Mouse (Mus musculus) ES-Bruce4 (cell line): Measurements from ENCODE around the gene Gskip. TPM values are rescaled to one million over a fixed set of nuclear protein-coding genes. Genes with fewer than 3 reads are reported as not detected.

Experiments
- H3K27ac ChIP-seq: 2 replicates; pipeline ENCODE4 v1.5.1; 2012; ENCODE audit warnings: low read length, inconsistent platforms; ENCODE audit not compliant: insufficient read depth
- H3K27me3 ChIP-seq: 2 replicates; pipeline ENCODE4 v1.6.1; 2012; ENCODE audit warnings: mild to moderate bottlenecking, low read length, inconsistent platforms; ENCODE audit not compliant: control insufficient read depth, poor library complexity, insufficient read depth, severe bottlenecking
- H3K36me3 ChIP-seq: 2 replicates; pipeline ENCODE4 v1.6.1; 2012; ENCODE audit warnings: inconsistent platforms, mild to moderate bottlenecking, low read length, moderate library complexity; ENCODE audit not compliant: control insufficient read depth, poor library complexity, insufficient read depth, severe bottlenecking
- H3K4me1 ChIP-seq: one replicate; pipeline ENCODE4 v1.8.1; 2011; ENCODE audit warnings: low read length; ENCODE audit not compliant: control insufficient read depth, insufficient read depth
- H3K4me3 ChIP-seq: 2 replicates; pipeline ENCODE4 v1.5.1; 2011; ENCODE audit warnings: low read depth, mild to moderate bottlenecking, low read length
- H3K9ac ChIP-seq: 2 replicates; pipeline ENCODE4 v1.6.1; 2012; ENCODE audit warnings: low read depth, mild to moderate bottlenecking, inconsistent platforms; ENCODE audit not compliant: poor library complexity, severe bottlenecking
- H3K9me3 ChIP-seq: replicated peaks from 2 replicates; pipeline ENCODE4 v1.6.1; 2012; ENCODE audit warnings: mild to moderate bottlenecking, low read length, inconsistent platforms; ENCODE audit not compliant: control insufficient read depth, poor library complexity, insufficient read depth, severe bottlenecking
- CTCF ChIP-seq: IDR thresholded peaks from one replicate; pipeline ENCODE4 v1.8.1; 2011; ENCODE audit warnings: low read depth, low read length
- EP300 ChIP-seq: IDR thresholded peaks from 2 replicates; pipeline ENCODE4 v1.6.1; 2011; ENCODE audit warnings: low read depth, low read length; ENCODE audit not compliant: insufficient read depth
- POLR2A ChIP-seq: IDR thresholded peaks from one replicate; pipeline ENCODE4 v1.8.1; 2011; ENCODE audit warnings: low read length; ENCODE audit not compliant: insufficient read depth
- polyA plus RNA-seq: library from polyadenylated mRNA; stranded (reverse); fragments of >200 nt; gene quantifications from 2 replicates; pipeline ENCODE4 v1.2.4, GENCODE M21; 2011; ENCODE audit warnings: low read depth; ENCODE audit not compliant: missing spikeins, insufficient read depth, insufficient read length

Gene Gskip
- polyA plus RNA-seq, 1 experiment = 8.1 TPM

DNA sequence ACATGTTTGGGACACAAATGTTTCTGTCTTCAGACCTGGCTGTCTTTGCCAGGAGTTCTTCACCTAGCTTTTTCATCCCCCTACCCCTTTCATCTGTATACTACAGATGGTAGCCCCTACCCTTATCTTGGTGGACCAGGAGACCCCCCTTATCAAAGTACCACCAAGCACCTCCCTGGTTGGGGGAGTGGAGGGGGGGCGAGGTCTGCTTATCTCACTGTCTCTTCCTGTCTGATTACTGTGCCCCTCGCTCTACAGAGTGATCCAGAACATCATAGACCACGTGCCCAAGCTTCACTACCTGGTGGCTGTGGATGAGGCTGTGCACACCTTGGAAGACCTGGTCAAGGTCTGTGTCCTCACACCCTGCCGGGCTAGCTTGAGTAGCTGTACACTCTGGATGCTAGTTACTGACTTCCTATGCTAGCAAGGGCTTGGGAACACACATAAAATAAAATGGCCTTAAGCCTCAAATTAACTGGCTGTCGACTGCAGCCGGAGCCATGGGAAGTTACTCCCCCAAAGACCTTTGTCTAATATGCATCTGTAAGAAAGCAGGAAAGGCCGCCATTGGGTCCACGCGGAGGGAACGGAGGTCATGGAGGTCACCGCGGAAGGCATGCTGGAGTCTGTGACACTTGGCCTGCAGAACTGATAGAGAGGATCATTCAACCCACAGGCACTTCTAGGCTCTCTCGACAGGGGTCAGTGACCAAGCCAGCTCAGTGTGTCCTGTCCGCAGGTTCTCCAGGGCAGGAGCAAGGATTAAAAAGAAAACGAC, 53.9 kb downstream of the Gskip start:
- H3K9me3 ChIP-seq = no peaks in the 10 kb centered on the region
- H3K9ac ChIP-seq = no peak overlapping the region
- peaks cover 7% of the 10 kb centered on the region for H3K4me1 ChIP-seq
- no peaks in the 10 kb centered on the region for H3K36me3 ChIP-seq
- TF ChIP-seq EP300 = no peak
- TF ChIP-seq POLR2A = no peak
- TF ChIP-seq CTCF = no peak
- H3K27ac ChIP-seq = no peak overlapping the region
- no peaks in the 10 kb centered on the region for H3K27me3 ChIP-seq
- H3K4me3 ChIP-seq = no peak overlapping the region

DNA sequence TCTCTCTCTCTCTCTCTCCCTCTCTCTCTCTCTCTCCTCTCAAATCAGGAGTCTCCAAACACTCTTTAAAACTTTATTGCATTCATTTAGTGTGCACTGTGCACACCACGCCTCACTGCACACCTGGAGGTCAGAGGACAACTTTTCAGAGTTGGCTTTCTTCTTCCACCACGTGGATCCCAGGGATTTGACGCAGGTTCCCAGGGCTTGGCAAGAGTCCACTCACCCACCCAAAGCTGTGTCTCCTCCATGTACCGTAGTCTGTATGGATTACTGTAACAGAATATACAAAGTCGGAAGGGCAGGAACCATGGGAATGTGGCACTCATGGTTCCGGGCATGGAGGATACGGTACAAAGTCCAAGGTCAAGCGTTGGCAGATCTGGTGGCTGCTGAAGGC, 55.0 kb downstream of the Gskip start:
- Histone ChIP-seq H3K4me3 (no peak overlapping the region), H3K27me3 (no peaks in the 10 kb centered on the region), H3K4me1 (peaks cover 4% of the 10 kb centered on the region), H3K9ac (no peak overlapping the region), H3K36me3 (no peaks in the 10 kb centered on the region), H3K9me3 (no peaks in the 10 kb centered on the region), H3K27ac (no peak overlapping the region)
- TF ChIP-seq CTCF (no peak), POLR2A (no peak), EP300 (no peak)

DNA sequence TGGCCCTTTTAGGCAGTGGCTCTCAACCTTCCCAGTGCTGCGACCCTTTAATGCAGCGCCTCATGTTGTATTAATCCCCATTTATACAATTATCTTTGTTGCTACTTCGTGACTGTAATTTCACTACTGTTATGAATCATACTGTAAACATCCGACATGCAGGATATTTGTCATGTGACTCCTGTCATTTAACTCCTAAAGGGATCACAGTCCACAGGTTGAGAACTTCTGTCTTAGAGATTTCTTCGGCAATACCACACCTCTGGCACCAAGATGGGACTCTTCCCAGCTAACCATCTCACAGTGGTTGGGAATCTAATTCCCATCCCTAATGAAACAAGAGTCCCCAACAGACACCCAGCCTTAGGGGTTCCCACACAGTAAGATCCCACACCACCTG, 63.5 kb downstream of the Gskip start:
- Histone ChIP-seq H3K36me3 (no peaks in the 10 kb centered on the region), H3K4me3 (no peak overlapping the region), H3K27me3 (no peaks in the 10 kb centered on the region), H3K27ac (no peak overlapping the region), H3K4me1 (no peaks in the 10 kb centered on the region), H3K9ac (no peak overlapping the region), H3K9me3 (no peaks in the 10 kb centered on the region)
- TF ChIP-seq POLR2A (no peak), EP300 (no peak), CTCF (no peak)

Other genes starting within 250 kb of the Gskip start
- gene D430019H16Rik, start 231.0 kb upstream of the Gskip start, polyA plus RNA-seq = 1.1 TPM in 2 replicates
- gene Bdkrb2, start 121.6 kb upstream of the Gskip start, polyA plus RNA-seq = 1.2 and 1.4 TPM in 2 replicates
- gene Bdkrb1, start 81.7 kb upstream of the Gskip start, polyA plus RNA-seq = not detected in 2 replicates
- gene Atg2b, start 382 bp downstream of the Gskip start, polyA plus RNA-seq = 27.4 and 29.9 TPM in 2 replicates
- gene Ak7, start 21.1 kb downstream of the Gskip start, polyA plus RNA-seq = 0.73 and 0.75 TPM in 2 replicates
- 229 and 251 TPM in 2 replicates for gene Papola, start 99.9 kb downstream of the Gskip start, polyA plus RNA-seq